9 mouse cellular contexts compared by ENCODE assay signal in genomic region chr7:30490251-30490956, GRCm38 (mm10). TPM values are rescaled to one million over a fixed set of nuclear protein-coding genes. Genes with fewer than 3 reads are reported as not detected.
DNase-seq lines count a peak whose midpoint lies in the region; ATAC-seq and TF ChIP-seq lines count a peak whose summit lies in the region.
"Had no signal": no experiment of that assay in that cellular context is flagged by ENCODE, and none has a peak within 500 bp of the region (broad histone marks: within the 10 kb centered on the region; RNA-seq: fewer than 3 reads in every experiment).

No protein-coding gene starts in this region.

- no peaks in the 10 kb centered on the region for H3K4me1 ChIP-seq in heart, adult 2 months (ENCODE audit: control insufficient read depth, insufficient read depth, low read length)
- no peaks in the 10 kb centered on the region for H3K4me1 ChIP-seq in heart, embryonic 11.5 days (ENCODE audit: control insufficient read depth, insufficient read depth, low read length)
- no peaks in the 10 kb centered on the region for H3K4me1 ChIP-seq in embryonic facial prominence, embryonic 10.5 days
- peaks cover 3% of the 10 kb centered on the region; the same call in 1 of the 2 replicates for H3K4me1 ChIP-seq in intestine, embryonic 16.5 days (ENCODE audit: control insufficient read depth, insufficient read depth, low read length)

- DNase-seq in heart, adult 2 months = peak in 1 of 2 experiments; percentile 6
- DNase-seq in adrenal gland, postnatal 36 days = peak; percentile 19 to 45
- DNase-seq in embryonic facial prominence, embryonic 10.5 days (ENCODE audit: low spot score) = peak; percentile 52
- peak; percentile 38 to 59 for DNase-seq in left cerebral cortex, adult 2 months (ENCODE audit: extremely low spot score in 1 of 2, low spot score in 2 of 2)
- DNase-seq in retina, postnatal 7 days (ENCODE audit: low read depth, low spot score) = peak; percentile 49

- H3K79me2 ChIP-seq in heart, adult 2 months (replicated peaks; ENCODE audit: control insufficient read depth, insufficient read depth, low read length) = no peaks in the 10 kb centered on the region
- no peaks in the 10 kb centered on the region for H3K79me2 ChIP-seq in C2C12 (ENCODE audit: control insufficient read depth, insufficient read depth)

- no peak overlapping the region for H3K4me2 ChIP-seq in heart, embryonic 11.5 days
- H3K4me2 ChIP-seq in intestine, embryonic 16.5 days (ENCODE audit: low read depth, low read length) = no peak overlapping the region

- peak; percentile 74 for TF ChIP-seq CTCF in heart, adult 2 months (IDR thresholded peaks at IDR 0.05)
- peak; percentile 5 for TF ChIP-seq CTCF in C2C12 (IDR thresholded peaks at IDR 0.05; ENCODE audit: control insufficient read depth, insufficient read depth, insufficient read length)
- TF ChIP-seq CTCF in left cerebral cortex, adult 2 months (IDR thresholded peaks at IDR 0.05) = peak; percentile 78

- H3K9me3 ChIP-seq in heart, embryonic 11.5 days (replicated peaks; ENCODE audit: control insufficient read depth, low read length) = no peaks in the 10 kb centered on the region
- no peaks in the 10 kb centered on the region for H3K9me3 ChIP-seq in embryonic facial prominence, embryonic 10.5 days
- H3K9me3 ChIP-seq in intestine, embryonic 16.5 days (ENCODE audit: control insufficient read depth, low read length) = no peaks in the 10 kb centered on the region

- no peak for TF ChIP-seq EP300 in heart, adult 2 months (IDR thresholded peaks at IDR 0.05; ENCODE audit: insufficient read depth, low read depth, low read length)

- H3K4me3 ChIP-seq in heart, adult 2 months = no peak overlapping the region
- H3K4me3 ChIP-seq in heart, embryonic 11.5 days (ENCODE audit: low read depth, low read length) = no peak overlapping the region
- H3K4me3 ChIP-seq in C2C12 (ENCODE audit: insufficient read depth, poor library complexity, severe bottlenecking) = no peak overlapping the region
- H3K4me3 ChIP-seq in embryonic facial prominence, embryonic 10.5 days = no peak overlapping the region
- no peak overlapping the region for H3K4me3 ChIP-seq in left cerebral cortex, adult 2 months
- H3K4me3 ChIP-seq in intestine, embryonic 16.5 days (ENCODE audit: low read length) = no peak overlapping the region

- H3K9ac ChIP-seq in heart, adult 2 months (ENCODE audit: low read depth, low read length) = no peak overlapping the region
- H3K9ac ChIP-seq in heart, embryonic 11.5 days (ENCODE audit: low read depth, low read length) = no peak overlapping the region
- H3K9ac ChIP-seq in intestine, embryonic 16.5 days (ENCODE audit: low read depth, low read length) = no peak overlapping the region

- no peak for TF ChIP-seq POLR2A in heart, adult 2 months (IDR thresholded peaks at IDR 0.05; ENCODE audit: insufficient read depth, low read depth, low read length)

- 22% methylated on average over 16 of the region's 16 CpGs for WGBS in heart, adult 2 months
- WGBS in heart, embryonic 11.5 days (ENCODE audit: insufficient replicate concordance) = 23% methylated on average over 16 of the region's 16 CpGs
- WGBS in embryonic facial prominence, embryonic 10.5 days = 33% methylated on average over 16 of the region's 16 CpGs
- 32% methylated on average over 16 of the region's 16 CpGs for WGBS in intestine, embryonic 16.5 days

- intact Hi-C loops in heart, adult 2 months (cut with DNase I) = loop anchor here (5.0 kb wide), 1 partner anchor 48 kb away; no protein-coding TSS in a partner anchor
- intact Hi-C loops in left cerebral cortex, adult 2 months (cut with DNase I) = loop anchor here (2.0 to 5.0 kb wide), 3 partner anchors 50 to 158 kb away; partner anchors contain the start of genes Hspb6 and Proser3

- no peak overlapping the region for H3K27ac ChIP-seq in heart, adult 2 months
- H3K27ac ChIP-seq in heart, embryonic 11.5 days (ENCODE audit: low read depth, low read length) = no peak overlapping the region
- H3K27ac ChIP-seq in embryonic facial prominence, embryonic 10.5 days (replicated peaks) = no peak overlapping the region
- no peak overlapping the region for H3K27ac ChIP-seq in left cerebral cortex, adult 2 months
- no peak overlapping the region for H3K27ac ChIP-seq in intestine, embryonic 16.5 days (ENCODE audit: low read length)

- H3K79me3 ChIP-seq in C2C12 (ENCODE audit: low read depth) = no peaks in the 10 kb centered on the region

- ATAC-seq in heart, embryonic 11.5 days (replicated peaks; ENCODE audit: insufficient number of reproducible peaks, low FRiP score, low TSS enrichment) = no peak
- ATAC-seq in intestine, embryonic 16.5 days = no peak

- no peak overlapping the region for H3ac ChIP-seq in C2C12 (ENCODE audit: control insufficient read depth, insufficient read length, low read depth)

- H3K36me3 ChIP-seq in heart, adult 2 months (ENCODE audit: control insufficient read depth, insufficient read depth, low read length) = no peaks in the 10 kb centered on the region
- H3K36me3 ChIP-seq in heart, embryonic 11.5 days (ENCODE audit: control insufficient read depth, insufficient read depth, low read length) = no peaks in the 10 kb centered on the region
- no peaks in the 10 kb centered on the region for H3K36me3 ChIP-seq in C2C12 (ENCODE audit: control insufficient read depth, insufficient read depth)
- H3K36me3 ChIP-seq in embryonic facial prominence, embryonic 10.5 days (replicated peaks) = no peaks in the 10 kb centered on the region
- no peaks in the 10 kb centered on the region for H3K36me3 ChIP-seq in intestine, embryonic 16.5 days (ENCODE audit: control insufficient read depth, insufficient read depth, low read length)

- no peaks in the 10 kb centered on the region for H3K27me3 ChIP-seq in heart, adult 2 months (ENCODE audit: control insufficient read depth, insufficient read depth, low read length)
- H3K27me3 ChIP-seq in heart, embryonic 11.5 days (ENCODE audit: control insufficient read depth, insufficient read depth, low read length) = peaks cover 10% of the 10 kb centered on the region
- peaks cover 22% of the 10 kb centered on the region for H3K27me3 ChIP-seq in C2C12 (ENCODE audit: control insufficient read depth, insufficient read depth, insufficient read length)
- 0 out of 2 replicates have a peak, but pooled peaks cover 4% of the 10 kb centered on the region for H3K27me3 ChIP-seq in embryonic facial prominence, embryonic 10.5 days (replicated peaks; ENCODE audit: low read depth, poor library complexity, severe bottlenecking)
- H3K27me3 ChIP-seq in intestine, embryonic 16.5 days (replicated peaks; ENCODE audit: control insufficient read depth, insufficient read depth, low read length) = no peaks in the 10 kb centered on the region

TF ChIP-seq in C2C12, 6 proteins besides CTCF, POLR2A, EP300 and RAD21 (continues in another document):
- TF ChIP-seq USF1 (IDR thresholded peaks at IDR 0.05; ENCODE audit: low read depth) (no peak), MAX (IDR thresholded peaks at IDR 0.05) (no peak), MYOG (IDR thresholded peaks at IDR 0.05; ENCODE audit: control insufficient read depth, extremely low read depth, insufficient read length) (no peak)

RNA-seq across cellular contexts. Expression of gene Prodh2, which starts 3.0 kb away (rescaled TPM):
- not detected for total RNA-seq in heart, adult 2 months (2021)
- polyA plus RNA-seq in heart, adult 2 months (2012; rRNA removed) = 0.23 TPM in 1 of 2 replicates, not detected in the other
- 0.37 TPM in 1 of 2 replicates, not detected in the other for polyA plus RNA-seq in heart, embryonic 11.5 days (2014; fragmentation: Nextera tagmentation; extraction: Ambion mirVana)
- polyA plus RNA-seq in C2C12 (2012; fragmentation: generic; extraction: Trizol) = 0.02 TPM
- total RNA-seq in adrenal gland, postnatal 36 days (2021) = under 1 TPM in 1 of 2 experiments, not detected in 1; 0.53 TPM
- polyA plus RNA-seq in embryonic facial prominence, embryonic 10.5 days (2016; fragmentation: Nextera tagmentation; extraction: Ambion mirVana) = 0.28 TPM in 1 of 2 replicates, not detected in the other
- not detected for total RNA-seq in left cerebral cortex, adult 2 months (2021)
- 9.9 and 13.0 TPM in 2 replicates for polyA plus RNA-seq in intestine, embryonic 16.5 days (2015; fragmentation: Nextera tagmentation; extraction: Ambion mirVana)
- polyA plus RNA-seq: embryonic facial prominence, embryonic 14.5 days had no signal

RNA-seq across cellular contexts. Expression of gene Nphs1, which starts 32.3 kb away (rescaled TPM):
- total RNA-seq in heart, adult 2 months (2021) = not detected
- polyA plus RNA-seq in heart, adult 2 months (2012; rRNA removed) = 0.04 TPM in 1 of 2 replicates, not detected in the other
- 0.10 and 0.37 TPM in 2 replicates for polyA plus RNA-seq in heart, embryonic 11.5 days (2014; fragmentation: Nextera tagmentation; extraction: Ambion mirVana)
- polyA plus RNA-seq in C2C12 (2012; fragmentation: generic; extraction: Trizol) = 0.60 TPM
- total RNA-seq in adrenal gland, postnatal 36 days (2021) = not detected
- 0.15 and 0.63 TPM in 2 replicates for polyA plus RNA-seq in embryonic facial prominence, embryonic 10.5 days (2016; fragmentation: Nextera tagmentation; extraction: Ambion mirVana)
- 1 to 10 TPM in 1 of 2 experiments, under 1 TPM in 1; 0.79 to 1.1 TPM for total RNA-seq in left cerebral cortex, adult 2 months (2021)
- 0.94 and 1.8 TPM in 2 replicates for polyA plus RNA-seq in intestine, embryonic 16.5 days (2015; fragmentation: Nextera tagmentation; extraction: Ambion mirVana)

RNA-seq across cellular contexts. Expression of gene Kirrel2, which starts 32.9 kb away (rescaled TPM):
- total RNA-seq in heart, adult 2 months (2021) = not detected
- not detected in 2 replicates for polyA plus RNA-seq in heart, adult 2 months (2012; rRNA removed)
- 1.5 and 3.7 TPM in 2 replicates for polyA plus RNA-seq in heart, embryonic 11.5 days (2014; fragmentation: Nextera tagmentation; extraction: Ambion mirVana)
- not detected for polyA plus RNA-seq in C2C12 (2012; fragmentation: generic; extraction: Trizol)
- not detected for total RNA-seq in adrenal gland, postnatal 36 days (2021)
- polyA plus RNA-seq in embryonic facial prominence, embryonic 10.5 days (2016; fragmentation: Nextera tagmentation; extraction: Ambion mirVana) = 1.3 and 2.2 TPM in 2 replicates
- 10 to 100 TPM; 11.0 to 11.9 TPM for total RNA-seq in left cerebral cortex, adult 2 months (2021)
- polyA plus RNA-seq in intestine, embryonic 16.5 days (2015; fragmentation: Nextera tagmentation; extraction: Ambion mirVana) = 1.0 and 1.1 TPM in 2 replicates

RNA-seq across cellular contexts. Expression of gene Arhgap33, which starts 44.5 kb away (rescaled TPM):
- under 1 TPM; 0.34 to 0.37 TPM for total RNA-seq in heart, adult 2 months (2021)
- polyA plus RNA-seq in heart, adult 2 months (2012; rRNA removed) = 2.3 and 3.0 TPM in 2 replicates
- polyA plus RNA-seq in heart, embryonic 11.5 days (2014; fragmentation: Nextera tagmentation; extraction: Ambion mirVana) = 6.0 and 7.2 TPM in 2 replicates
- polyA plus RNA-seq in C2C12 (2012; fragmentation: generic; extraction: Trizol) = 2.4 TPM
- 1 to 10 TPM; 2.5 to 2.9 TPM for total RNA-seq in adrenal gland, postnatal 36 days (2021)
- 24.8 and 25.2 TPM in 2 replicates for polyA plus RNA-seq in embryonic facial prominence, embryonic 10.5 days (2016; fragmentation: Nextera tagmentation; extraction: Ambion mirVana)
- 100 to 1,000 TPM; 182 to 220 TPM for total RNA-seq in left cerebral cortex, adult 2 months (2021)
- polyA plus RNA-seq in intestine, embryonic 16.5 days (2015; fragmentation: Nextera tagmentation; extraction: Ambion mirVana) = 5.6 and 6.4 TPM in 2 replicates

RNA-seq across cellular contexts. Expression of gene Aplp1, which starts 45.1 kb away (rescaled TPM):
- total RNA-seq in heart, adult 2 months (2021) = 1 to 10 TPM; 3.2 to 3.5 TPM
- 3.6 and 6.2 TPM in 2 replicates for polyA plus RNA-seq in heart, adult 2 months (2012; rRNA removed)
- polyA plus RNA-seq in heart, embryonic 11.5 days (2014; fragmentation: Nextera tagmentation; extraction: Ambion mirVana) = 34.9 and 37.8 TPM in 2 replicates
- 0.29 TPM for polyA plus RNA-seq in C2C12 (2012; fragmentation: generic; extraction: Trizol)
- total RNA-seq in adrenal gland, postnatal 36 days (2021) = 10 to 100 TPM; 23.5 to 28.6 TPM
- polyA plus RNA-seq in embryonic facial prominence, embryonic 10.5 days (2016; fragmentation: Nextera tagmentation; extraction: Ambion mirVana) = 28.6 and 32.3 TPM in 2 replicates
- 1,000 to 10,000 TPM; 1,205 to 1,260 TPM for total RNA-seq in left cerebral cortex, adult 2 months (2021)
- 32.4 and 33.3 TPM in 2 replicates for polyA plus RNA-seq in intestine, embryonic 16.5 days (2015; fragmentation: Nextera tagmentation; extraction: Ambion mirVana)

Comparison
In these comparisons a context has a peak if more than half of its experiments do, and no peak if none do; other contexts are left out.
1. CTCF ChIP-seq: peak in every context shown above with its lines; median percentile 78 in left cerebral cortex, adult 2 months; 74 in heart, adult 2 months; 5 in C2C12.